Mouse (Mus musculus) embryonic fibroblast, embryonic 13.5 days (primary cell): ENCODE results near the gene Togaram1.

ENCODE experiments used
- CTCF ChIP-seq: IDR thresholded peaks from 2 replicates; pipeline ENCODE4 v1.5.1; 2011; ENCODE audit warnings: mild to moderate bottlenecking, control low read depth, low read length, moderate library complexity, borderline replicate concordance; ENCODE audit not compliant: insufficient read depth
- POLR2A ChIP-seq: IDR thresholded peaks from 2 replicates; pipeline ENCODE4 v1.6.1; 2011; ENCODE audit warnings: low read depth, mild to moderate bottlenecking, control low read depth, low read length, moderate library complexity

- TF ChIP-seq CTCF (no peak), POLR2A (no peak)
Measured at GRCm38 (mm10) chr12:65065241-65065640, 99.6 kb downstream of the Togaram1 start.
